Mouse (Mus musculus) ES-E14 (cell line): ENCODE measurements around the gene Mfrp.

Experiments
- HCFC1 ChIP-seq: IDR thresholded peaks from 2 replicates; pipeline ENCODE4 v1.6.1; 2012; ENCODE audit warnings: low read length, inconsistent platforms, borderline replicate concordance; ENCODE audit not compliant: insufficient read depth
- MAFK ChIP-seq: IDR thresholded peaks from 2 replicates; pipeline ENCODE4 v1.6.1; 2014; ENCODE audit warnings: mild to moderate bottlenecking, low read depth, low read length, inconsistent platforms; ENCODE audit not compliant: insufficient read depth
- ZNF384 ChIP-seq: IDR thresholded peaks from 2 replicates; pipeline ENCODE4 v1.6.1; 2012; ENCODE audit warnings: low read depth, low read length, inconsistent platforms

GRCm38 (mm10) chr9:44109360-44110095 is 8.0 kb downstream of the Mfrp start:
- TF ChIP-seq ZNF384 (no peak), HCFC1 (no peak), MAFK (no peak)
